Mouse (Mus musculus) 416B (cell line): ENCODE results near the gene Nyap1.
A peak's percentile ranks its signal among the peaks of the same experiment; 100 is the strongest.
"Not testable (repeated sequence)": the region's sequence is repeated elsewhere in the genome, so short reads cannot be mapped to it uniquely, and the experiment has no call there.

Source experiments
- DNase-seq: peaks from one replicate; pipeline ENCODE4 v3.0.0; 2011; ENCODE audit warnings: low read depth

Gene Nyap1

GRCm38 (mm10) chr5:137745214-137746171 lies 4.1 kb upstream of the Nyap1 start, which contains the start of gene Tsc22d4:
TSS of gene Tsc22d4 (plus strand) at chr5:137745730.
- peak; percentile 98 for DNase-seq

GRCm38 (mm10) chr5:137744197-137744596 lies 2.8 kb upstream of the Nyap1 start:
- no peak for DNase-seq

- no peak for DNase-seq
Measured at GRCm38 (mm10) chr5:137742836-137743235, 1.4 kb upstream of the Nyap1 start.

GRCm38 (mm10) chr5:137742048-137742447 lies 641 bp upstream of the Nyap1 start:
- no peak for DNase-seq

- no peak for DNase-seq
Measured at GRCm38 (mm10) chr5:137740506-137740905, 901 bp downstream of the Nyap1 start.

GRCm38 (mm10) chr5:137739471-137739870 lies 1.9 kb downstream of the Nyap1 start:
- no peak for DNase-seq

GRCm38 (mm10) chr5:137738516-137738915 lies 2.9 kb downstream of the Nyap1 start:
- peak; percentile 67 for DNase-seq

- DNase-seq = no peak
Measured at GRCm38 (mm10) chr5:137737400-137737940, 3.9 kb downstream of the Nyap1 start.

- DNase-seq = no peak
Measured at GRCm38 (mm10) chr5:137734289-137735061, 6.9 kb downstream of the Nyap1 start.

- no peak for DNase-seq
Measured at GRCm38 (mm10) chr5:137733638-137734288, 7.6 kb downstream of the Nyap1 start.

GRCm38 (mm10) chr5:137726767-137727166 lies 14.6 kb downstream of the Nyap1 start:
- no peak for DNase-seq

- DNase-seq = no peak
Measured at GRCm38 (mm10) chr5:137723840-137724239, 17.6 kb downstream of the Nyap1 start.

GRCm38 (mm10) chr5:137720558-137721164 lies 20.7 kb downstream of the Nyap1 start:
- not testable (repeated sequence) for DNase-seq

GRCm38 (mm10) chr5:137719088-137719487 lies 22.3 kb downstream of the Nyap1 start:
- no peak for DNase-seq

GRCm38 (mm10) chr5:137718020-137718790 lies 23.2 kb downstream of the Nyap1 start:
- DNase-seq = no peak

- DNase-seq = no peak
Measured at GRCm38 (mm10) chr5:137715685-137716084, 25.7 kb downstream of the Nyap1 start.

- DNase-seq = no peak
Measured at GRCm38 (mm10) chr5:137713454-137713853, 28.0 kb downstream of the Nyap1 start.

- DNase-seq = peak; percentile 95
Measured at GRCm38 (mm10) chr5:137706913-137707633, 34.3 kb downstream of the Nyap1 start.

- DNase-seq = peak; percentile 78
Measured at GRCm38 (mm10) chr5:137705242-137705641, 36.2 kb downstream of the Nyap1 start.

- DNase-seq = no peak
Measured at GRCm38 (mm10) chr5:137699850-137700249, 41.6 kb downstream of the Nyap1 start.
